In the genomic region with DNA sequence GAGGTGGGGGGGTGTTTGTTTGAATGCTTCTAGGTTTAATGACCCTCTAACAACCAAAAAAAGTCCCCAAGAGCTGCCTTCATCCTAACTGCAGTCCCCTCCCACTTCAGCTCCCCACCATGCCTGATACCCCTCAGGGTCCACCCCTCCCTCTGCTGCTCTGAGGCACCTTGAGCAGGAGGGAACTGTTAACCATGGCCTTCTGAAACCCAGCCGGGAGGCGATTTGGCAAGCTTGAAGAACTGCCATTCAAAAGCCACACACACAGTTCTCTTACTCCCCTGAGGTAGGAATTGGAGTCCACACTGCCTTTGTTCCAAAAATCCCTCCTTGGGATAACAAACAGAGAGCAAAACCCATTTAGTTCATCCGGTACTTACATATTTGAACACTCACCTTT, we compare ENCODE assay signal across 28 mouse cellular contexts. TPM values are rescaled to one million over a fixed set of nuclear protein-coding genes. Genes with fewer than 3 reads are reported as not detected.
DNase-seq lines count a peak whose midpoint lies in the region; ATAC-seq and TF ChIP-seq lines count a peak whose summit lies in the region.
"Had no signal": no experiment of that assay in that cellular context is flagged by ENCODE, and none has a peak within 500 bp of the region (broad histone marks: within the 10 kb centered on the region; RNA-seq: fewer than 3 reads in every experiment).

No protein-coding gene starts in this region.

- H3K4me3 ChIP-seq in forebrain, embryonic 14.5 days (ENCODE audit: low read depth, low read length) = no peak overlapping the region
- H3K4me3 ChIP-seq in forebrain, embryonic 12.5 days (replicated peaks) = no peak overlapping the region
- no peak overlapping the region for H3K4me3 ChIP-seq in kidney, embryonic 14.5 days (ENCODE audit: low read length)
- peak overlapping the region; percentile 7; the same call in 1 of the 2 replicates for H3K4me3 ChIP-seq in testis, adult 2 months (ENCODE audit: control insufficient read depth, low read depth, low read length)
- H3K4me3 ChIP-seq: embryonic facial prominence, embryonic 12.5 days; erythroblast, embryonic 14.5 days; forebrain, embryonic 13.5 days; heart, embryonic 12.5 days; heart, embryonic 15.5 days; hindbrain, embryonic 10.5 days; hindbrain, embryonic 13.5 days; intestine, embryonic 15.5 days had no signal

- no peaks in the 10 kb centered on the region for H3K36me3 ChIP-seq in forebrain, embryonic 14.5 days (ENCODE audit: control insufficient read depth, insufficient read depth, low read length)
- H3K36me3 ChIP-seq in forebrain, embryonic 12.5 days (replicated peaks) = no peaks in the 10 kb centered on the region
- H3K36me3 ChIP-seq in kidney, embryonic 14.5 days (ENCODE audit: control insufficient read depth, insufficient read depth, low read length) = no peaks in the 10 kb centered on the region
- H3K36me3 ChIP-seq in testis, adult 2 months (ENCODE audit: control insufficient read depth, insufficient read depth, low read length) = no peaks in the 10 kb centered on the region
- H3K36me3 ChIP-seq: embryonic facial prominence, embryonic 12.5 days; heart, embryonic 12.5 days; heart, embryonic 15.5 days; hindbrain, embryonic 10.5 days; hindbrain, embryonic 13.5 days; intestine, embryonic 15.5 days had no signal

- no peak for TF ChIP-seq CTCF in testis, adult 2 months (IDR thresholded peaks at IDR 0.05; ENCODE audit: control insufficient read depth, insufficient read depth, insufficient replicate concordance, low read depth, low read length)

- TF ChIP-seq POLR2A in testis, adult 2 months (IDR thresholded peaks at IDR 0.05; ENCODE audit: control insufficient read depth, low read depth, low read length) = no peak

- H3K4me2 ChIP-seq in forebrain, embryonic 14.5 days (ENCODE audit: low read length) = no peak overlapping the region
- no peak overlapping the region for H3K4me2 ChIP-seq in forebrain, embryonic 12.5 days
- H3K4me2 ChIP-seq in kidney, embryonic 14.5 days (replicated peaks; ENCODE audit: low read depth, low read length) = no peak overlapping the region
- H3K4me2 ChIP-seq: embryonic facial prominence, embryonic 12.5 days; forebrain, embryonic 13.5 days; heart, embryonic 12.5 days; heart, embryonic 15.5 days; hindbrain, embryonic 13.5 days; intestine, embryonic 15.5 days had no signal

- DNase-seq in forebrain, embryonic 14.5 days (ENCODE audit: low spot score) = peak; percentile 41
- DNase-seq in kidney, postnatal 10 days = no peak
- DNase-seq in testis, postnatal 14 days (ENCODE audit: low spot score) = no peak
- no peak for DNase-seq in right cerebral cortex, postnatal 14 days
- DNase-seq: adrenal gland, adult 2 months; adrenal gland, postnatal 14 days; B cell, adult 2 months; cerebellum, adult 11-12 months; cerebellum, adult 8-10 months; cerebellum, postnatal 10 days; cerebellum, postnatal 36 days; gastrocnemius, postnatal 10 days; gastrocnemius, postnatal 36 days; heart, postnatal 10 days; heart, postnatal 36 days had no signal

- no peak overlapping the region for H3K9ac ChIP-seq in forebrain, embryonic 14.5 days (ENCODE audit: low read length)
- no peak overlapping the region for H3K9ac ChIP-seq in forebrain, embryonic 12.5 days
- H3K9ac ChIP-seq in kidney, embryonic 14.5 days (ENCODE audit: low read depth, low read length) = no peak overlapping the region
- H3K9ac ChIP-seq: embryonic facial prominence, embryonic 12.5 days; forebrain, embryonic 13.5 days; heart, embryonic 12.5 days; heart, embryonic 15.5 days; hindbrain, embryonic 13.5 days; intestine, embryonic 15.5 days had no signal

- H3K9me3 ChIP-seq in forebrain, embryonic 14.5 days (replicated peaks; ENCODE audit: control insufficient read depth, low read length) = no peaks in the 10 kb centered on the region
- H3K9me3 ChIP-seq in forebrain, embryonic 12.5 days = no peaks in the 10 kb centered on the region
- no peaks in the 10 kb centered on the region for H3K9me3 ChIP-seq in kidney, embryonic 14.5 days (ENCODE audit: control insufficient read depth, low read length)
- H3K9me3 ChIP-seq: embryonic facial prominence, embryonic 12.5 days; forebrain, embryonic 13.5 days; heart, embryonic 12.5 days; heart, embryonic 15.5 days; hindbrain, embryonic 10.5 days; hindbrain, embryonic 13.5 days; intestine, embryonic 15.5 days had no signal

- no peak overlapping the region for H3K27ac ChIP-seq in forebrain, embryonic 14.5 days (ENCODE audit: low read depth, low read length)
- no peak overlapping the region for H3K27ac ChIP-seq in forebrain, embryonic 12.5 days
- H3K27ac ChIP-seq in kidney, embryonic 14.5 days (ENCODE audit: low read depth, low read length) = no peak overlapping the region
- no peak overlapping the region for H3K27ac ChIP-seq in testis, adult 2 months (ENCODE audit: control insufficient read depth, insufficient read depth, low read depth, low read length)
- H3K27ac ChIP-seq: embryonic facial prominence, embryonic 12.5 days; forebrain, embryonic 13.5 days; heart, embryonic 15.5 days; hindbrain, embryonic 10.5 days; hindbrain, embryonic 13.5 days; intestine, embryonic 15.5 days had no signal

- H3K4me1 ChIP-seq in forebrain, embryonic 14.5 days (ENCODE audit: control insufficient read depth, insufficient read depth, low read length) = no peaks in the 10 kb centered on the region; the same call in 1 of the 2 replicates
- H3K4me1 ChIP-seq in forebrain, embryonic 12.5 days = peaks cover 17% of the 10 kb centered on the region
- no peaks in the 10 kb centered on the region; the same call in 1 of the 2 replicates for H3K4me1 ChIP-seq in kidney, embryonic 14.5 days (ENCODE audit: control insufficient read depth, insufficient read depth, low read length)
- H3K4me1 ChIP-seq in testis, adult 2 months (ENCODE audit: control insufficient read depth, insufficient read depth, low read length) = no peaks in the 10 kb centered on the region

- no peak for ATAC-seq in forebrain, embryonic 14.5 days
- ATAC-seq in forebrain, embryonic 12.5 days (ENCODE audit: low FRiP score) = no peak
- 0 out of 2 replicates have a peak, but pooled peaks have one; percentile 8 for ATAC-seq in kidney, embryonic 14.5 days (ENCODE audit: low FRiP score, low TSS enrichment)
- ATAC-seq: forebrain, embryonic 13.5 days; hindbrain, embryonic 16.5 days; intestine, embryonic 15.5 days had no signal

- WGBS in forebrain, embryonic 14.5 days = 26% methylated on average over 3 of the region's 3 CpGs
- WGBS in forebrain, embryonic 12.5 days = 38% methylated on average over 3 of the region's 3 CpGs
- 33% methylated on average over 3 of the region's 3 CpGs for WGBS in kidney, embryonic 14.5 days

- H3K27me3 ChIP-seq in forebrain, embryonic 14.5 days (replicated peaks; ENCODE audit: control insufficient read depth, insufficient read depth, low read length) = no peaks in the 10 kb centered on the region
- peaks cover 42% of the 10 kb centered on the region for H3K27me3 ChIP-seq in forebrain, embryonic 12.5 days
- no peaks in the 10 kb centered on the region for H3K27me3 ChIP-seq in kidney, embryonic 14.5 days (ENCODE audit: control insufficient read depth, insufficient read depth, low read length)
- H3K27me3 ChIP-seq in testis, adult 2 months (ENCODE audit: control insufficient read depth, insufficient read depth, low read length) = no peaks in the 10 kb centered on the region
- H3K27me3 ChIP-seq: CH12.LX; embryonic facial prominence, embryonic 12.5 days; heart, embryonic 12.5 days; heart, embryonic 15.5 days; intestine, embryonic 15.5 days had no signal

RNA-seq across cellular contexts. Expression of a gene that starts 29.9 kb away (rescaled TPM):
- polyA plus RNA-seq in forebrain, embryonic 14.5 days (2014; fragmentation: Nextera tagmentation; extraction: Ambion mirVana) = 545 and 577 TPM in 2 replicates
- 472 and 483 TPM in 2 replicates for polyA plus RNA-seq in forebrain, embryonic 12.5 days (2016; fragmentation: Nextera tagmentation; extraction: Ambion mirVana)
- 418 and 533 TPM in 2 replicates for polyA plus RNA-seq in kidney, embryonic 14.5 days (2014; fragmentation: Nextera tagmentation; extraction: Ambion mirVana)
- polyA plus RNA-seq in testis, adult 2 months (2012; rRNA removed) = 61.5 and 71.2 TPM in 2 replicates
